Mouse (Mus musculus) MEL (cell line): Measurements from ENCODE around the gene Arl15. TPM values are rescaled to one million over a fixed set of nuclear protein-coding genes. Genes with fewer than 3 reads are reported as not detected.

Experiments used
- DNase-seq: peaks from one replicate; pipeline ENCODE4 v3.0.0; 2011; ENCODE audit warnings: low read depth, low spot score
- H3K27ac ChIP-seq: 2 replicates; pipeline ENCODE4 v1.5.1; 2012; ENCODE audit warnings: low read depth, mild to moderate bottlenecking, control low read depth, low read length, moderate library complexity; ENCODE audit not compliant: control insufficient read depth
- H3K27me3 ChIP-seq, 2 experiments: fragments of 150-350 bp in 1 of 2; sonication (generic) in 1 of 2; 2 replicates each; pipeline ENCODE4 v1.6.1; 2012; ENCODE audit warnings: low read length in 2 of 2, mild to moderate bottlenecking in 2 of 2, improper control_type of control experiment in 1 of 2, moderate library complexity in 1 of 2; ENCODE audit not compliant: insufficient read depth in 2 of 2, control insufficient read depth in 1 of 2
- H3K36me3 ChIP-seq, 2 experiments: 2 replicates each; pipeline ENCODE4 v1.6.1; 2012 to 2014; ENCODE audit warnings: low read length in 2 of 2, improper control_type of control experiment in 1 of 2, inconsistent platforms in 1 of 2, mild to moderate bottlenecking in 1 of 2; ENCODE audit not compliant: insufficient read depth in 2 of 2, control insufficient read depth in 1 of 2
- H3K4me1 ChIP-seq, 2 experiments: fragments of 150-350 bp in 1 of 2; sonication (generic) in 1 of 2; 2 replicates each; pipeline ENCODE4 v1.6.1; 2012; ENCODE audit warnings: low read length in 2 of 2, improper control_type of control experiment in 1 of 2, mild to moderate bottlenecking in 1 of 2; ENCODE audit not compliant: insufficient read depth in 2 of 2, control insufficient read depth in 1 of 2
- H3K4me3 ChIP-seq, 2 experiments: fragments of 150-350 bp in 1 of 2; sonication (generic) in 1 of 2; 2 replicates each; pipeline ENCODE4 v1.5.1; 2012; ENCODE audit warnings: low read depth in 2 of 2, low read length in 2 of 2, mild to moderate bottlenecking in 2 of 2, moderate library complexity in 2 of 2, control low read depth in 1 of 2, improper control_type of control experiment in 1 of 2; ENCODE audit not compliant: control insufficient read depth in 1 of 2, insufficient read depth in 1 of 2
- H3K79me2 ChIP-seq: 2 replicates; pipeline ENCODE4 v1.6.1; 2012; ENCODE audit warnings: mild to moderate bottlenecking, low read length, moderate library complexity; ENCODE audit not compliant: control insufficient read depth, poor library complexity, insufficient read depth
- H3K9ac ChIP-seq: 2 replicates; pipeline ENCODE4 v1.6.1; 2012; ENCODE audit warnings: low read depth, mild to moderate bottlenecking, control low read depth, low read length, moderate library complexity; ENCODE audit not compliant: control insufficient read depth, poor library complexity, severe bottlenecking
- H3K9me3 ChIP-seq: fragments of 150-350 bp; sonication (generic); replicated peaks from 2 replicates; pipeline ENCODE4 v1.6.1; 2012; ENCODE audit warnings: mild to moderate bottlenecking, low read length, improper control_type of control experiment, moderate library complexity; ENCODE audit not compliant: insufficient read depth
- BHLHE40 ChIP-seq: IDR thresholded peaks from 2 replicates; pipeline ENCODE4 v1.6.1; 2012; ENCODE audit warnings: low read depth, mild to moderate bottlenecking, inconsistent platforms, low read length, improper control_type of control experiment, borderline replicate concordance
- CHD2 ChIP-seq: IDR thresholded peaks from 2 replicates; pipeline ENCODE4 v1.6.1; 2011; ENCODE audit warnings: low read length, improper control_type of control experiment
- ELF1 ChIP-seq: IDR thresholded peaks from 2 replicates; pipeline ENCODE4 v1.6.1; 2014; ENCODE audit warnings: low read depth, mild to moderate bottlenecking, inconsistent platforms, low read length, improper control_type of control experiment, moderate library complexity
- EP300 ChIP-seq, 2 experiments: IDR thresholded peaks; 2 replicates each; pipeline ENCODE4 v1.6.1; 2011; ENCODE audit warnings: improper control_type of control experiment in 2 of 2, low read length in 2 of 2, low read depth in 1 of 2, mild to moderate bottlenecking in 1 of 2
- GABPA ChIP-seq: IDR thresholded peaks from 2 replicates; pipeline ENCODE4 v1.6.1; 2012; ENCODE audit warnings: low read depth, mild to moderate bottlenecking, inconsistent platforms, low read length, improper control_type of control experiment, moderate library complexity
- GATA1 ChIP-seq: IDR thresholded peaks from 2 replicates; pipeline ENCODE4 v1.6.1; 2011; ENCODE audit warnings: low read depth, low read length, improper control_type of control experiment
- HCFC1 ChIP-seq: IDR thresholded peaks from 2 replicates; pipeline ENCODE4 v1.6.1; 2012; ENCODE audit warnings: low read depth, mild to moderate bottlenecking, inconsistent platforms, low read length, improper control_type of control experiment, moderate library complexity
- MAFK ChIP-seq: IDR thresholded peaks from 2 replicates; pipeline ENCODE4 v1.6.1; 2011; ENCODE audit warnings: low read depth, mild to moderate bottlenecking, low read length, improper control_type of control experiment, borderline replicate concordance
- MAZ ChIP-seq: IDR thresholded peaks from 2 replicates; pipeline ENCODE4 v1.6.1; 2012; ENCODE audit warnings: low read depth, mild to moderate bottlenecking, inconsistent platforms, low read length, improper control_type of control experiment
- MYB ChIP-seq: IDR thresholded peaks from 2 replicates; pipeline ENCODE4 v1.6.1; 2011; ENCODE audit warnings: mild to moderate bottlenecking, low read depth, low read length, improper control_type of control experiment
- NRF1 ChIP-seq: IDR thresholded peaks from 2 replicates; pipeline ENCODE4 v1.6.1; 2014; ENCODE audit warnings: low read depth, mild to moderate bottlenecking, inconsistent platforms, low read length, improper control_type of control experiment, moderate library complexity; ENCODE audit not compliant: poor library complexity, insufficient read depth, severe bottlenecking
- POLR2AphosphoS2 ChIP-seq: IDR thresholded peaks from 2 replicates; pipeline ENCODE4 v1.6.1; 2011; ENCODE audit warnings: low read length, improper control_type of control experiment
- SMC3 ChIP-seq: IDR thresholded peaks from 2 replicates; pipeline ENCODE4 v1.6.1; 2011; ENCODE audit warnings: low read depth, low read length, improper control_type of control experiment
- TAL1 ChIP-seq: IDR thresholded peaks from 2 replicates; pipeline ENCODE4 v1.6.1; 2012; ENCODE audit warnings: mild to moderate bottlenecking, inconsistent platforms, low read length, moderate library complexity, mixed read lengths
- TBP ChIP-seq: IDR thresholded peaks from 2 replicates; pipeline ENCODE4 v1.8.0; 2011; ENCODE audit warnings: low read depth, low read length, improper control_type of control experiment
- UBTF ChIP-seq: IDR thresholded peaks from 2 replicates; pipeline ENCODE4 v1.6.1; 2012; ENCODE audit warnings: low read depth, mild to moderate bottlenecking, inconsistent platforms, low read length, improper control_type of control experiment, moderate library complexity, borderline replicate concordance; ENCODE audit not compliant: insufficient read depth
- USF2 ChIP-seq, 2 experiments: IDR thresholded peaks; 2 replicates each; pipeline ENCODE4 v1.6.1; 2011 to 2012; ENCODE audit warnings: improper control_type of control experiment in 2 of 2, low read length in 2 of 2, borderline replicate concordance in 1 of 2, inconsistent platforms in 1 of 2, low read depth in 1 of 2, mild to moderate bottlenecking in 1 of 2; ENCODE audit not compliant: insufficient read depth in 1 of 2
- ZC3H11A ChIP-seq: IDR thresholded peaks from 2 replicates; pipeline ENCODE4 v1.6.1; 2012; ENCODE audit warnings: low read depth, mild to moderate bottlenecking, inconsistent platforms, low read length, improper control_type of control experiment
- ZKSCAN1 ChIP-seq: IDR thresholded peaks from 2 replicates; pipeline ENCODE4 v1.6.1; 2012; ENCODE audit warnings: low read depth, mild to moderate bottlenecking, inconsistent platforms, low read length, improper control_type of control experiment, moderate library complexity
- polyA plus RNA-seq, 2 experiments: library from polyadenylated mRNA; stranded (reverse) in 1 of 2; unstranded in 1 of 2; fragments of >175 nt in 1 of 2; fragments of >200 nt in 1 of 2; gene quantifications; 2 replicates each; pipeline versions ENCODE4 v1.2.1 to v1.2.4; 2012; ENCODE audit warnings: low replicate concordance in 2 of 2, low read depth in 1 of 2; ENCODE audit not compliant: insufficient read length in 2 of 2, insufficient read depth in 1 of 2, missing spikeins in 1 of 2
- total RNA-seq: library from RNA; depleted of rRNA; stranded (reverse); fragments of 300-350 nt; gene quantifications from 2 replicates; pipeline ENCODE4 v1.2.3, GENCODE M21; 2012

The Arl15 gene
- total and polyA plus RNA-seq, 3 experiments = 3.6 to 5.8 TPM; not detected in 1

- no peaks in the 10 kb centered on the region for H3K27me3 ChIP-seq
- H3K9ac ChIP-seq = no peak overlapping the region
- no peaks in the 10 kb centered on the region for H3K36me3 ChIP-seq
- H3K4me3 ChIP-seq = no peak overlapping the region
- no peaks in the 10 kb centered on the region for H3K4me1 ChIP-seq
- no peaks in the 10 kb centered on the region for H3K9me3 ChIP-seq
- DNase-seq = no peak
- no peaks in the 10 kb centered on the region for H3K79me2 ChIP-seq
- no peak for TF ChIP-seq ELF1
- no peak for TF ChIP-seq ZKSCAN1
- no peak for TF ChIP-seq TAL1
- TF ChIP-seq BHLHE40 = no peak
- TF ChIP-seq GABPA = no peak
- TF ChIP-seq USF2 (IDR thresholded peaks at IDR 0.05; ENCODE audit: borderline replicate concordance in 1 of 2, insufficient read depth in 1 of 2, low read depth in 1 of 2, low read length in 2 of 2) = no peak
- no peak for TF ChIP-seq UBTF
- no peak for TF ChIP-seq POLR2AphosphoS2
- TF ChIP-seq CHD2 = no peak
- H3K27ac ChIP-seq = no peak overlapping the region
Measured at GRCm38 (mm10) chr13:114065012-114065411, 270.7 kb downstream of the Arl15 start.

GRCm38 (mm10) chr13:114068421-114068820, 274.1 kb downstream of the Arl15 start:
- no peaks in the 10 kb centered on the region for H3K79me2 ChIP-seq
- no peaks in the 10 kb centered on the region for H3K4me1 ChIP-seq
- TF ChIP-seq MAZ = no peak
- TF ChIP-seq MYB = no peak
- TF ChIP-seq HCFC1 = no peak
- no peak for TF ChIP-seq NRF1
- no peak for TF ChIP-seq UBTF
- TF ChIP-seq TBP = no peak
- no peak for TF ChIP-seq ZC3H11A
- TF ChIP-seq CHD2 = no peak
- no peak for TF ChIP-seq MAFK
- no peak for TF ChIP-seq USF2 (IDR thresholded peaks at IDR 0.05; ENCODE audit: borderline replicate concordance in 1 of 2, insufficient read depth in 1 of 2, low read depth in 1 of 2, low read length in 2 of 2)
- no peak for TF ChIP-seq GATA1
- TF ChIP-seq SMC3 = no peak
- no peak for TF ChIP-seq EP300 (IDR thresholded peaks at IDR 0.05; ENCODE audit: low read depth in 1 of 2, low read length in 2 of 2)
- no peaks in the 10 kb centered on the region for H3K9me3 ChIP-seq
- H3K27me3 ChIP-seq = no peaks in the 10 kb centered on the region
- DNase-seq = no peak
- no peaks in the 10 kb centered on the region for H3K36me3 ChIP-seq
- H3K27ac ChIP-seq = no peak overlapping the region
- H3K9ac ChIP-seq = no peak overlapping the region
- H3K4me3 ChIP-seq = no peak overlapping the region
